Mouse (Mus musculus) bone marrow, adult 2 months (tissue): Measurements from ENCODE around the gene Mast3.

Experiments used
- CTCF ChIP-seq: fragments of 200-500 bp; IDR thresholded peaks from 2 replicates; pipeline ENCODE4 v1.5.1; 2011; ENCODE audit warnings: low read length, control low read depth; ENCODE audit not compliant: control insufficient read depth, insufficient read depth
- POLR2A ChIP-seq: fragments of 200-500 bp; IDR thresholded peaks from 2 replicates; pipeline ENCODE4 v1.6.1; 2011; ENCODE audit warnings: low read depth, mild to moderate bottlenecking, control low read depth, low read length, borderline replicate concordance; ENCODE audit not compliant: control insufficient read depth

DNA sequence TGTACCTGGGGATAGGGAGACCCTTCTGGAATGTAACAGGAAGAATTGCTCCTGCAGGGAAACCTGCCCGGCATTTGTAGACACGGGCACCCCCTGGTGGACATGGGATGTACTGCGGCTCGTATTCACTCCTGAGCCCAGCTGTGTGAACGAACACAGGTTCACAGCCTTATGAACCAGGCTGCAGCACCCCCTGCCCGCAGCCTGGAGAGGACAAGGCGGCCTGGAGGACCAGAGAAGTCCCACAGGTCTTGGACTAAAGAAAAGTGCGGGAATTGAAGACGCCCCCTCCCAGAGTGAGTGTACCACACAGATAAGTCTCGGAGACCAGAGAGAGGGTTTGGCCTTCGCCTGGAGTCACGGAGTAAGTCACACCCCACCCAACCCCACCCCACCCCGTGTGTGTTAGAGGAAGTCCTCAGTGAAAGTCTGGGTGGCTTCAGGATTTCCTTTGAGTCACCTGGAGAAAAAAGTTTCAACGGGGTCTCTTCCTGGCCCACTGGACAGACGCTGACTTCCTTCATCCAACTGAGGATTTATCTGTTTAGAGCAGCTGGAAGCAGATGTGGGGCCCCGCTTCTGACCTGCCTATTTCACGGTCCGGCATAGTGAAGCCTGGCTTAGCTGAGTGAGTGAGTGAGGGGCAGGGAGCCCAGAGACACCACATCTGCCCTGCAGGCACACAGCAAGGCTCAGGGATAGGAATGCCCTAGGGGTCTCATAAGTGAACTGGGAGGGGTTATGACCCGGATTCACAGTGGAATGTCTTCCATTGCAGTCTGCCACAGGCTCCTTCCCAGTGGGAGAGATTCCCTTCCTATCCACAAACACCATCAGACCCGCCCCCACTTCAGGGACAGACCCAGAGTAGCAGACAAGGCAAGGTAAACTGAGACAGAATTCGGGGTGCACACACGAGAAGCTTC is 36.6 kb upstream of the Mast3 start:
- TF ChIP-seq CTCF (peak; percentile 93), POLR2A (no peak; the same call in 1 of the 2 replicates)
